Mouse (Mus musculus): ENCODE results near the gene Chka.

DNA sequence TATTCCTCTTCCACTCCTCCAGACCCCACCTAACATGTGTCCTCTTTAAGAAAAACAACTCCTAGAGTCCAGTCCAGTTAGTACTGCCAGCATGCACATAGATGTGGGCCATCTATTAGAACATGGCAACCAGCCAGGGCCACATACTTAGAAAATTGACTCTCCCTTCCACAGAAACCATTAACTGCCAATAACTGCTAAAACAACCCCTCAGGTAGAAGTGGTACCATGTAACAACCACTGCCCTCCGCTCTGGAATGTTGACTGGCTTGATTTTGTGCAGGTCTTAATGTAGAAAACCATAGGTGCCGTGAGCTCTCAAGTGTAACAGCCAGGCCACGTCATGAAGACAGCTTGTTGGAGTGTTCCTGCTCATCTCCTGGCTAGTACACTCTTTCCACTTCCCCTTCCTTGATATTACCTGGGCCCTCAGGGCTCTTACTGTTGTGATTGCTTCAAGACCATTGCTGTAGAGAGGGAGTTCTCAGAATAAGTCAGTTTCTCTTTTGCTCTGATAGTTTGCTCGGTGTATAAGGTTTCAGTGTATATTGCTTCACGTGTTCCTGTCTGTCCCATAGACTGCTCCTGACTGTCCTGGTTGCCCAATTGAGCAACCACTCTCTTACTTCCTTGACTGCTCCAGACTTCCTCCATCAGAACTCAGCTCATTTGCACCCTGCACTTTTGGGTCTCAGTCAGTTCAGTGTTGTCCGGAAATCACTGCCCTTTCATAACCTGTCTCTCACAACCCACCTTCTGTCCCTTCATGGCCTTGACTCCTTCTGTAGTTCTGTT, 28.7 kb downstream of the Chka start:
- no peak for TF ChIP-seq CEBPB (IDR thresholded peaks at IDR 0.05; ENCODE audit: insufficient read depth, poor library complexity, severe bottlenecking)
- TF ChIP-seq POLR2A (IDR thresholded peaks at IDR 0.05; ENCODE audit: insufficient read length, low read depth): no peak
- TF ChIP-seq TCF12 (IDR thresholded peaks at IDR 0.05; ENCODE audit: insufficient read depth, poor library complexity, severe bottlenecking): no peak
- TF ChIP-seq POLR2AphosphoS2 (IDR thresholded peaks at IDR 0.05; ENCODE audit: insufficient read length, low read depth): no peak
- TF ChIP-seq MAX (IDR thresholded peaks at IDR 0.05; ENCODE audit: low read depth): no peak
- no peak for TF ChIP-seq USF1 (IDR thresholded peaks at IDR 0.05; ENCODE audit: low read depth)
- no peak for TF ChIP-seq E2F4 (IDR thresholded peaks at IDR 0.05; ENCODE audit: insufficient read depth)
- no peak for TF ChIP-seq MYOD1 (IDR thresholded peaks at IDR 0.05; ENCODE audit: control insufficient read depth in 1 of 3, insufficient read length in 2 of 3, low read depth in 2 of 3)
